Mouse (Mus musculus) forebrain, postnatal 0 days (tissue): ENCODE measurements around the gene S1pr3. TPM values are rescaled to one million over a fixed set of nuclear protein-coding genes. Genes with fewer than 3 reads are reported as not detected.

Experiments
- ATAC-seq: fragments of 200-750 bp; cut with Nextera tagmentation; 2 replicates; pipeline ENCODE4 v1.8.0; 2017; ENCODE audit warnings: mild to moderate bottlenecking, moderate library complexity
- DNase-seq: peaks from one replicate; pipeline ENCODE4 v3.0.0-alpha.2; 2015
- H3K27ac ChIP-seq: fragments of 300-500 bp; sonication (generic); 2 replicates; pipeline ENCODE4 v1.5.1; 2014; ENCODE audit warnings: low read depth, mild to moderate bottlenecking, antibody characterized with exemption, low read length, moderate library complexity, mixed read lengths
- H3K27me3 ChIP-seq: fragments of 300-500 bp; sonication (generic); 2 replicates; pipeline ENCODE4 v1.6.1; 2014; ENCODE audit warnings: mild to moderate bottlenecking, low read length, mixed read lengths; ENCODE audit not compliant: insufficient read depth
- H3K36me3 ChIP-seq: fragments of 300-500 bp; sonication (generic); 2 replicates; pipeline ENCODE4 v1.6.1; 2014; ENCODE audit warnings: mild to moderate bottlenecking, moderate library complexity; ENCODE audit not compliant: insufficient read depth
- H3K4me1 ChIP-seq: fragments of 300-500 bp; sonication (generic); 2 replicates; pipeline ENCODE4 v1.6.1; 2014; ENCODE audit warnings: antibody characterized with exemption; ENCODE audit not compliant: insufficient read depth
- H3K4me2 ChIP-seq: fragments of 300-500 bp; sonication (generic); 2 replicates; pipeline ENCODE4 v1.6.1; 2014; ENCODE audit warnings: low read depth, mild to moderate bottlenecking, moderate library complexity
- H3K4me3 ChIP-seq: fragments of 300-500 bp; sonication (generic); 2 replicates; pipeline ENCODE4 v1.5.1; 2014; ENCODE audit warnings: low read depth, low read length, mixed read lengths
- H3K9ac ChIP-seq: fragments of 300-500 bp; sonication (generic); 2 replicates; pipeline ENCODE4 v1.6.1; 2014; ENCODE audit warnings: mild to moderate bottlenecking
- H3K9me3 ChIP-seq: fragments of 300-500 bp; sonication (generic); 2 replicates; pipeline ENCODE4 v1.6.1; 2016; ENCODE audit warnings: low read length
- CTCF ChIP-seq: sonication (generic); IDR thresholded peaks from 2 replicates; pipeline ENCODE4 v1.5.1; 2016; ENCODE audit warnings: antibody characterized with exemption, control low read depth, low read depth
- WGBS: fragments of 180-500 bp; shearing (Covaris S2); extraction: QIAGEN DNeasy Blood & Tissue Kit; methylation state at CpG from one replicate; pipeline ENCODE4 v1.1.7; 2014; 5-methylcytosine and 5-hydroxymethylcytosine counted together
- polyA plus RNA-seq: library from polyadenylated mRNA; unstranded; fragments of >200 nt; fragmentation: Nextera tagmentation; extraction: Ambion mirVana; gene quantifications from 2 replicates; pipeline ENCODE4 v1.2.1, GENCODE M21; 2015
- total RNA-seq: library from RNA; depleted of rRNA; stranded (reverse); fragments of >200 nt; gene quantifications from 2 replicates; pipeline ENCODE4 v1.2.3, GENCODE M21; 2014

S1pr3 gene
- total and polyA plus RNA-seq, 2 experiments from 2014 or later, result 8.4 to 9.6 TPM

GRCm38 (mm10) chr13:51400736-51401501, 7.5 kb upstream of the S1pr3 start:
- Histone ChIP-seq H3K9ac (peak overlapping the region; percentile 44), H3K36me3 (no peaks in the 10 kb centered on the region), H3K4me1 (peaks cover 5% of the 10 kb centered on the region; the same call in 1 of the 2 replicates), H3K27me3 (no peaks in the 10 kb centered on the region), H3K9me3 (no peaks in the 10 kb centered on the region), H3K4me3 (peak overlapping the region; percentile 30), H3K27ac (peak overlapping the region; percentile 55; the same call in 1 of the 2 replicates), H3K4me2 (peak overlapping the region; percentile 62)
- 13% methylated on average over 20 of the region's 20 CpGs for WGBS
- DNase-seq, result peak; percentile 78
- TF ChIP-seq CTCF, result no peak
- ATAC-seq, result peak; percentile 87

GRCm38 (mm10) chr13:51404566-51404965, 3.9 kb upstream of the S1pr3 start:
- no peaks in the 10 kb centered on the region for H3K9me3 ChIP-seq
- H3K4me3 ChIP-seq, result no peak overlapping the region
- no peak for ATAC-seq
- H3K4me2 ChIP-seq, result no peak overlapping the region
- no peaks in the 10 kb centered on the region for H3K27me3 ChIP-seq
- peaks cover 15% of the 10 kb centered on the region; the same call in 1 of the 2 replicates for H3K4me1 ChIP-seq
- WGBS, result 86% methylated on average over 4 of the region's 4 CpGs
- H3K27ac ChIP-seq, result no peak overlapping the region
- TF ChIP-seq CTCF, result no peak
- no peak overlapping the region for H3K9ac ChIP-seq
- no peaks in the 10 kb centered on the region for H3K36me3 ChIP-seq
- DNase-seq, result no peak

- no peak overlapping the region for H3K27ac ChIP-seq
- H3K27me3 ChIP-seq, result no peaks in the 10 kb centered on the region
- no peaks in the 10 kb centered on the region for H3K36me3 ChIP-seq
- H3K4me3 ChIP-seq, result no peak overlapping the region
- WGBS, result 94% methylated on average over 13 of the region's 13 CpGs
- H3K4me2 ChIP-seq, result no peak overlapping the region
- no peak overlapping the region for H3K9ac ChIP-seq
- TF ChIP-seq CTCF, result no peak
- ATAC-seq (no peak), DNase-seq (no peak)
- H3K4me1 ChIP-seq, result peaks cover 11% of the 10 kb centered on the region; the same call in 1 of the 2 replicates
- no peaks in the 10 kb centered on the region for H3K9me3 ChIP-seq
Measured at GRCm38 (mm10) chr13:51405731-51406320, 2.6 kb upstream of the S1pr3 start.

GRCm38 (mm10) chr13:51407541-51408217, 760 bp upstream of the S1pr3 start:
- ATAC-seq, result no peak
- H3K9ac ChIP-seq, result no peak overlapping the region
- H3K4me1 ChIP-seq, result peaks cover 11% of the 10 kb centered on the region; the same call in 1 of the 2 replicates
- no peaks in the 10 kb centered on the region for H3K36me3 ChIP-seq
- peak overlapping the region; percentile 54; the same call in 1 of the 2 replicates for H3K4me2 ChIP-seq
- no peak for TF ChIP-seq CTCF
- H3K9me3 ChIP-seq, result no peaks in the 10 kb centered on the region
- H3K27ac ChIP-seq, result no peak overlapping the region
- WGBS, result 40% methylated on average over 13 of the region's 13 CpGs
- H3K4me3 ChIP-seq, result no peak overlapping the region
- DNase-seq, result no peak
- no peaks in the 10 kb centered on the region for H3K27me3 ChIP-seq

GRCm38 (mm10) chr13:51409936-51410481, 1.6 kb downstream of the S1pr3 start:
- Histone ChIP-seq H3K9ac (no peak overlapping the region), H3K27me3 (no peaks in the 10 kb centered on the region), H3K27ac (no peak overlapping the region), H3K4me2 (no peak overlapping the region), H3K4me3 (no peak overlapping the region), H3K4me1 (peaks cover 11% of the 10 kb centered on the region; the same call in 1 of the 2 replicates), H3K36me3 (no peaks in the 10 kb centered on the region), H3K9me3 (no peaks in the 10 kb centered on the region)
- DNase-seq (no peak), ATAC-seq (no peak)
- TF ChIP-seq CTCF, result no peak
- WGBS, result 90% methylated on average over 6 of the region's 6 CpGs

GRCm38 (mm10) chr13:51411243-51411642, 2.8 kb downstream of the S1pr3 start:
- 75% methylated on average over 9 of the region's 9 CpGs for WGBS
- Histone ChIP-seq H3K27ac (no peak overlapping the region), H3K4me1 (peaks cover 11% of the 10 kb centered on the region; the same call in 1 of the 2 replicates), H3K9ac (no peak overlapping the region), H3K4me2 (no peak overlapping the region), H3K9me3 (no peaks in the 10 kb centered on the region), H3K4me3 (no peak overlapping the region), H3K36me3 (no peaks in the 10 kb centered on the region), H3K27me3 (no peaks in the 10 kb centered on the region)
- DNase-seq (no peak), ATAC-seq (no peak)
- TF ChIP-seq CTCF, result no peak
